Mouse (Mus musculus): ENCODE results near the gene Rora. TPM values are rescaled to one million over a fixed set of nuclear protein-coding genes. Genes with fewer than 3 reads are reported as not detected.

Gene Rora
- polyA plus RNA-seq, 1 experiment: 5.0 TPM

DNA sequence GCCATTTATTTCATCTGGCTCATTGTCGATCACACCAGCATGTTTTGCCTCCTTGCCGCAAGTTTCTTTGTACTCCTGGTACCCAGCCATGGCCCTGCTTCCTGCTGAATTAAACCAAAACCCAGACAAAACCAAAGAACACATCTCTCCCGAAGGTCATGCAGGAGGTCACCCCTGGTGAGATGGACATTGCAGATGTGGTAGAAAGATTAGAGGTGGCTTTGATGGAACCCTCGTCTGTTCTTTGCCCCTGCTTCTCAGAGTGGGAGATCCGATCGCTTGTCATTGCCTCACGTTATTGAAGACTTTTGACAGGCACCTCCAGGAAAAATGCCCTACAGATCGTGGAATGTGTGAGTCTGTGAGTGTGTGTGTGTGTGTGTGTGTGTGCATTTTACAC, 616.8 kb downstream of the Rora start:
- Histone ChIP-seq H3K4me3 (ENCODE audit: insufficient read depth, low read length) (no peak overlapping the region), H3K4me1 (ENCODE audit: control insufficient read depth, insufficient read depth, low read length) (no peaks in the 10 kb centered on the region), H3K27ac (ENCODE audit: insufficient read depth, low read depth, low read length) (no peak overlapping the region)
- TF ChIP-seq CTCF (IDR thresholded peaks at IDR 0.05; ENCODE audit: low read depth, low read length): no peak
- no peak for TF ChIP-seq POLR2A (IDR thresholded peaks at IDR 0.05; ENCODE audit: borderline replicate concordance, low read depth, low read length)

DNA sequence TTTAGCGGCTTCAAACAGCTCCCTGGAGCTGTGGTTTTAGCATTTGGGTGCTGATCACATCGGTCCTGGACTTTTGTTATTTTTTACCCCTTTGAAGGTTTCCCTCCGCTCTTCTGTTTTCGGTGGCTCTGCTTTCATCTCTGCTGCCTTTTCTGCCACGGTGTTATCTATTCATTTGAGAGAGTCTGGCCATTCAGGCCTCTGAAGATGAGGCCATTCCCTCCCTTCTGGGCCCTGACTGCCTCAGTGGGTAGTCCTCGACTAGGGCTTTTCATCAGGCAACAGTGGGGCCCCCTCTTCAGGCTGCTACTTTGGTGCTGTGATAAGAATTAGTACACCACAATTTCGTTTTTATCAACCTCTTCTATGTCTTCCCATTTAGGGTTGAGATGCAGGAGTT, 617.3 kb downstream of the Rora start:
- Histone ChIP-seq H3K4me1 (ENCODE audit: control insufficient read depth, insufficient read depth, low read length) (no peaks in the 10 kb centered on the region), H3K4me3 (ENCODE audit: insufficient read depth, low read length) (no peak overlapping the region), H3K27ac (ENCODE audit: insufficient read depth, low read depth, low read length) (no peak overlapping the region)
- TF ChIP-seq POLR2A (IDR thresholded peaks at IDR 0.05; ENCODE audit: borderline replicate concordance, low read depth, low read length) (no peak), CTCF (IDR thresholded peaks at IDR 0.05; ENCODE audit: low read depth, low read length) (no peak)

DNA sequence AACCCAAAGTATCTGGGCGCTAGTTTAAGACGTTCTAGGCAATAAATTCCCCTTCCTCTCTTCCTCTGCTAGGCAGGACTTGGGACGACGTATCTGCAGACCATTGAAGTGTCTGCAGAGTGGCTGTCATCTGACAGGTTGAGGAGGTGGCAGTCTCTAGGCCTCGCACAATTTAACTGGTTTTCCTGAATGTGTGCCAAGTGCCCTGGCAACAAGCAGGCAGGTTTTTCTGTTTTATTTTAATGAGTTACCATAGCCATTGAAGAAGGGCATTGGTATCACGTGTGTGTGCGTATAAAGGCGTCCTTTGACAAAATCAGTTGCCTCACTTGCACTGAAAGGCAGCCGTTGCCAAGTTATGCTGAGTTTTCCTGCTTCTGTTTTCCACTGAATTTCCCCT, 619.3 kb downstream of the Rora start:
- TF ChIP-seq CTCF (IDR thresholded peaks at IDR 0.05; ENCODE audit: low read depth, low read length): no peak
- TF ChIP-seq POLR2A (IDR thresholded peaks at IDR 0.05; ENCODE audit: borderline replicate concordance, low read depth, low read length): no peak
- Histone ChIP-seq H3K27ac (ENCODE audit: insufficient read depth, low read depth, low read length) (no peak overlapping the region), H3K4me1 (ENCODE audit: control insufficient read depth, insufficient read depth, low read length) (no peaks in the 10 kb centered on the region), H3K4me3 (ENCODE audit: insufficient read depth, low read length) (no peak overlapping the region)

DNA sequence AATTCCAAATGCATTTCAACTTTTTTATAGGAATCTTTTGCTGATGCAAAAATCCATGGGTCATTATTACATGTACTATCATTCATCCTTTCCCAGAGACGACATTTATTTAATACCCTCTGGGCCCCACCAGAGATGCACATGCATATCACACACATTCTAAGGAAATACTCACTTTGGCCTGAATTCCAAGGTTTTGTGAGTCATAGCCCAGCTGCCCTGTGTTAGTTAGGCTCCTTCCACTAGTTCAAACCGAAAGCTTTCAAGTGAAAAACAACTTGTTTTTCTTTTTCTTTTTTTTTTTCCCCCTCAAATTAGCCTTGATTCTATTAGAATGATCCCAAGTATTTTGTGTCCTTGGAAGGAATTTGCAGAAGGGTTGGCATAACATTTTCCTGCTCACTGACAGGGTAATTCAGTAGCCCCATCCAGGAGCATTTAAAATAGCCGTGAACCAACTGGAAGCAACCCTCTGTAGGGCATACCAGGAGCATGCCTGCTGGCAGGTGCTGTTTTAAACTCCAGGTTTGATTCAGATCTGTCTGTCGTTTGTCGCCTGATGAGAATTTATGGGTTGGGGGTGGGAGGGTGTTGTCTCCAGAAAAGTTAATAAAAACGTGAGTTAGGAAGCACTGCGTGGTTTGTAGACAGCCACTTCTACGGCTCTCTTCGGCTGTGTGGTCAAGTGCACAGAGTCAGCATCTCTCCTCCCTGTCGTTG, 621.3 kb downstream of the Rora start:
- TF ChIP-seq CTCF (IDR thresholded peaks at IDR 0.05; ENCODE audit: low read depth, low read length): no peak
- no peak for TF ChIP-seq POLR2A (IDR thresholded peaks at IDR 0.05; ENCODE audit: borderline replicate concordance, low read depth, low read length)
- Histone ChIP-seq H3K4me1 (ENCODE audit: control insufficient read depth, insufficient read depth, low read length) (no peaks in the 10 kb centered on the region), H3K4me3 (ENCODE audit: insufficient read depth, low read length) (no peak overlapping the region), H3K27ac (ENCODE audit: insufficient read depth, low read depth, low read length) (no peak overlapping the region)

DNA sequence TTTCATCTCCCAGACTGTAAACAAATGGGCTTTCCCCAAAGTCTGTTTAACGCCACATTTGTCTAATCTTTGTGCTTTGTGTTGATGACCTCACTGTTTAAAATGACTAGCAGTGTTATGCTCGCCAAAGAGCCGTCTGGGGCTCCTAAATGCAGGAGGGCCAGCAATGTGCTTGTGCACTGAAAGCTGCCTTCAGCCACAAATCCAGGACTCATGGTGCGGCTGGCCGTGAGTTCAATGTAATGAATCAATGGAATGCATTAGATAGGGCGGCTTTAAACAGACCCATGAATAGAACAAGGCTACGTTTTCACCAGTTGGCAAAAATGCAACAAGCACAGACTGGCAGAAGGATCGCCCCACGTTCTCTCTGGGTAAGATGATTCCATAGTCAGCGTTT, 623.7 kb downstream of the Rora start:
- no peak overlapping the region for H3K4me3 ChIP-seq (ENCODE audit: insufficient read depth, low read length)
- TF ChIP-seq CTCF (IDR thresholded peaks at IDR 0.05; ENCODE audit: low read depth, low read length) (no peak), POLR2A (IDR thresholded peaks at IDR 0.05; ENCODE audit: borderline replicate concordance, low read depth, low read length) (no peak)
- no peak overlapping the region for H3K27ac ChIP-seq (ENCODE audit: insufficient read depth, low read depth, low read length)
- H3K4me1 ChIP-seq (ENCODE audit: control insufficient read depth, insufficient read depth, low read length): no peaks in the 10 kb centered on the region

DNA sequence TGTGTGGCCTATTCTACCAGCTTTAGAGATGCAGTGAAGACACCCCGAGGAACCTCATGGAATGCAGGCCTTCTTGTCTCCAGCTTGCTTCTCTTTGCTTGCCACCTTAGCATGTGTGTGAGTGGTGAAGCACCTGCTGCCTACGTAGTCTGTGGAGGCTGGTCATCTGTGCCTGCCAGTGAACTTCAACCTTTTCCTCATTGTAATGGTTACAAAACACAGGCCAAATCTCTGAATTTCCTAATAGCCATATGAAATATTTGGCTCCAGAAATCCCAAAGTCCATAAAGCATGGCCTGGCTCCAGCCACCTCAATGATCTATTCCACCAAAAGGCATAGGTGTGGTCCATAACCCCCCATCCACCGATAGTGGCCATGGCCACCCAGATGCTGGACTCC, 631.4 kb downstream of the Rora start:
- H3K4me3 ChIP-seq (ENCODE audit: insufficient read depth, low read length): no peak overlapping the region
- TF ChIP-seq POLR2A (IDR thresholded peaks at IDR 0.05; ENCODE audit: borderline replicate concordance, low read depth, low read length): no peak
- no peak for TF ChIP-seq CTCF (IDR thresholded peaks at IDR 0.05; ENCODE audit: low read depth, low read length)
- H3K4me1 ChIP-seq (ENCODE audit: control insufficient read depth, insufficient read depth, low read length): peaks cover 3% of the 10 kb centered on the region; the same call in 1 of the 2 replicates
- no peak overlapping the region for H3K27ac ChIP-seq (ENCODE audit: insufficient read depth, low read depth, low read length)

DNA sequence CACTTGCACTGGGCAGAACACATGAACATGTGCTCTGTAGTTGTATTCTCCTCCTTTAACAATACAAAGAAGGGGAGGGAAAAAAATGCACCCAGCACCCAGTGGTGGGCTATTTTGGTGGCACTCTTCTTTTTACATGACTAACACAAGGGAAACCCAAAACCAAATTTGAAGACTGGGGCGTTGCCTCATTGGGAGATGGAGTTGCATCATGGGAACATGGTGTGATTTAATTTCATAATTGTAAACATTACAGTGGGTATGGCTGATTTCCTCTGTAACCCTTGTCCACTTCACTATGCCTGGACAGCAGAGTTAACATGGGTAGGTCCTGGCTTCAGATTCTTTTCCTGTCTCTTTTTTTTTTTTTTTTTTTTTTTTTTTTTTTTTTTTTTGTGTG, 634.5 kb downstream of the Rora start:
- Histone ChIP-seq H3K4me1 (ENCODE audit: control insufficient read depth, insufficient read depth, low read length) (peaks cover 3% of the 10 kb centered on the region; the same call in 1 of the 2 replicates), H3K4me3 (ENCODE audit: insufficient read depth, low read length) (no peak overlapping the region), H3K27ac (ENCODE audit: insufficient read depth, low read depth, low read length) (no peak overlapping the region)
- no peak for TF ChIP-seq POLR2A (IDR thresholded peaks at IDR 0.05; ENCODE audit: borderline replicate concordance, low read depth, low read length)
- no peak for TF ChIP-seq CTCF (IDR thresholded peaks at IDR 0.05; ENCODE audit: low read depth, low read length)

DNA sequence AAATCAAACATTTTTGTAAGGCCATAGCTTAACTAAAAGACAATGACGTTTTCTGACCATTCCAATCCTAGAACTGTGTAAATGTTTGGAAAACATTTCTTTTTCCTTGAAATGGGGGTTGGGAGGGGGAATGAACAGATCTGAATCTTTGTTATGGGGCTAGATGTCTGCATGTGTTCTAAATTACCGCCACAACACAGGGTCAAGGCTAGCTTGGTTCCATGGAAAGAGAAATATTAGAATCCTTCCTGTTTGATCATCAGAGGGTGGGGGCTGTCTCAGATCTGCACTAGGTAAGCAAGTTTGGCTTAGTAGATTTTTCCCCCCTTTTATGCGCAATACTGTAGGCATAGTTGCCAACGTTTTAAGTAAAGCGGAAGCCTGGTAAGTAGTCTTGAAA, 635.0 kb downstream of the Rora start:
- no peak overlapping the region for H3K27ac ChIP-seq (ENCODE audit: insufficient read depth, low read depth, low read length)
- H3K4me1 ChIP-seq (ENCODE audit: control insufficient read depth, insufficient read depth, low read length): peaks cover 3% of the 10 kb centered on the region; the same call in 1 of the 2 replicates
- no peak overlapping the region for H3K4me3 ChIP-seq (ENCODE audit: insufficient read depth, low read length)
- TF ChIP-seq POLR2A (IDR thresholded peaks at IDR 0.05; ENCODE audit: borderline replicate concordance, low read depth, low read length) (no peak), CTCF (IDR thresholded peaks at IDR 0.05; ENCODE audit: low read depth, low read length) (no peak)

DNA sequence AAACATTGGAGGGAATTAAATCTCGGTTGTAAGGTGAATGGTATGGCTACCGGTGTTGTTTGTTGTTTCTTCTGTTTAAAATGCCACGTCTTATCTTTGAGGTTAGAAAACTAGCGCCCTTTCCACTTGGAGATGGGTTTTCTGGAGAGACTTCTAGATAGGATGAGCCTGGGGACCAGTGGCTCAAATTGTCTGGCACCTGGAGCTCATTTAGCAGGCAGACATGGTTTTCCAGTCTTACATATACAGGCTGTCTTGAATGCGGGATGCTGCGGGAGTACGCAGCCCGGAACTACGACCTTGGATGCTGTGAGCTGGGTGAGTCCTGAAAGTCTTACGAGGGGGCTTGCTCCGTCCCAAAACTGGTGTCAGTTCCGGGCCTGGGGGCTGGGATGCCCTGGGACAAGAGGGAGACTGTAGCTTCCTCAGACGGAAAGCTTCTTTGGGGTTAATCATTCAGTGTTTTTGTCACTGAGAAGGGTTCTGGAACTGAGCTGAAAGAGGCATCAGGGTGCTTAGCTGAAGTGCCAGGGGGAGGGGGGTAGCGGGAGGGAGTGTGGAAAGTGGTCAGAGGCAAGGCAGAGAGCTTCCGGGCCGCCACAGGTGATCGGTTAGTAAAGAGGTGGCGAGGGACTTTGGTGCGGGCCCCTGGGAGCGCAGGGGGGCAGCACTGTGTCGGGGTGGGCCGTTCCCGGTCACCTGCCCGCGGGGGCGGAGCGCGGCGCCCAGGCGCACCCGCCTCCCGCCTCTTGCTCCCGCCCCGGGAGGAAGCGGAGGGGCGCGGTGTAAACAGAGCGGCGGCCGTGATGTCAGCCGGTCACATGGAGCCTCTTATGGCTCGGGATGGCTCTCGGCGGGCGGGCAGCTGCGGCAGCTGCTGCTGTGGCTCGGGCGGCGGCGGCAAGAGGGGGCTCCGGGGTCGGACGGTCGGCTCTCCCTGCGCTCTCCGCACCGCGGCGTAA, 635.8 kb downstream of the Rora start:
- H3K4me1 ChIP-seq (ENCODE audit: control insufficient read depth, insufficient read depth, low read length): peaks cover 3% of the 10 kb centered on the region; the same call in 1 of the 2 replicates
- TF ChIP-seq POLR2A (IDR thresholded peaks at IDR 0.05; ENCODE audit: borderline replicate concordance, low read depth, low read length) (no peak), CTCF (IDR thresholded peaks at IDR 0.05; ENCODE audit: low read depth, low read length) (no peak)
- no peak overlapping the region for H3K27ac ChIP-seq (ENCODE audit: insufficient read depth, low read depth, low read length)
- peak overlapping the region; percentile 69 for H3K4me3 ChIP-seq (ENCODE audit: insufficient read depth, low read length)
